Mouse (Mus musculus): ENCODE results near the gene Thap11. TPM values are rescaled to one million over a fixed set of nuclear protein-coding genes. Genes with fewer than 3 reads are reported as not detected.

Thap11 gene
- polyA plus RNA-seq, 1 experiment from 2014 or later: 76.7 TPM

DNA sequence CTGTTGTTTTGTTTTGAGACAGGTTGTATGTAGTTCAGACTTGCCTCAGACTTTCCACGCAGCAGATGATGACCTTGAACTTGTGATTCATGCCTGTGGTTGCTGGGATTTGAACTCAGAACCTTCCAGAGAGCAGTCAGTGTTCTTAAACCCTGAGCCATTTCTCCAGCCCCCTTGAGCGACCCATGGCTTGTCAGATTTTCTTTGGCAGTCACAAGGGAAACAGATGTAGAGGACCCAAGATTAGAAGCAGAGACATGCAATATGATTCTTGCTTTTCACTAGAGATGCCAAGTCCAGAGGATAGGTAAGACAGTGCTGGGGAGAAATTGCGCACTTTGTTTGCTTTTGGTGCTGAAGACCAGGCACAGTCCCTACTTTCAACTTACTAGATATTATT, 1.8 kb upstream of the Thap11 start, which contains the start of gene Cenpt:
Cenpt (minus strand) TSS at position 101 of the 400 bp plus-strand sequence.
- Histone ChIP-seq H3K36me3 (peaks cover 22% of the 10 kb centered on the region), H3K9me3 (no peaks in the 10 kb centered on the region), H3K27me3 (no peaks in the 10 kb centered on the region), H3K4me1 (peaks cover 35% of the 10 kb centered on the region), H3K27ac (replicated peaks) (no peak within 1 kb of the TSS), H3K9ac (replicated peaks) (no peak within 1 kb of the TSS), H3K4me3 (no peak within 1 kb of the TSS), H3K4me2 (replicated peaks) (no peak within 1 kb of the TSS)
- no peak for ATAC-seq (ENCODE audit: low FRiP score, low read depth)
- 93% methylated on average over 3 of the region's 3 CpGs for WGBS

DNA sequence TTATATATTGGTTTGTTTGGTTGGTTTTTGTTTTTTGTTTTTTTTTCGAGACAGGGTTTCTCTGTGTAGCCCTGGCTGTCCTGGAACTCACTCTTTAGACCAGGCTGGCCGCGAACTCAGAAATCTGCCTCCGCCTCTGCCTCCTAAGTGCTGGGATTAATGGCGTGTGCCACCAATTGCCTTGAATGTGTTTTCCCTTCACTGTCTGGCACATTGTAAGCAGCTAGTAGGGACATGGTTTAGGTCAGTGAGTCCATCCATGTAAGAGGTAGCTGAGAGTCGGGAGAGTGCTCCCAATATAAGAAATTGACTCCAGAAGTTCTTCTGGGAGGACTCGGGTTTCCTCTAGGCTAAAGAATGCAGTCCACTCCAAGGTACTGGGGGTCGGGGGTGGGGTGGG, 629 bp upstream of the Thap11 start:
- peak; percentile 20; the same call in 1 of the 2 replicates for ATAC-seq (ENCODE audit: low FRiP score, low read depth)
- peaks cover 44% of the 10 kb centered on the region for H3K4me1 ChIP-seq
- no peaks in the 10 kb centered on the region for H3K27me3 ChIP-seq
- peak overlapping the region; percentile 79 for H3K4me3 ChIP-seq
- H3K36me3 ChIP-seq: peaks cover 18% of the 10 kb centered on the region
- peak overlapping the region; percentile 86; the same call in 1 of the 2 replicates for H3K9ac ChIP-seq (replicated peaks)
- H3K9me3 ChIP-seq: no peaks in the 10 kb centered on the region
- H3K4me2 ChIP-seq (replicated peaks): peak overlapping the region; percentile 97
- 22% methylated on average over 8 of the region's 8 CpGs for WGBS
- peak overlapping the region; percentile 83; the same call in 1 of the 2 replicates for H3K27ac ChIP-seq (replicated peaks)

DNA sequence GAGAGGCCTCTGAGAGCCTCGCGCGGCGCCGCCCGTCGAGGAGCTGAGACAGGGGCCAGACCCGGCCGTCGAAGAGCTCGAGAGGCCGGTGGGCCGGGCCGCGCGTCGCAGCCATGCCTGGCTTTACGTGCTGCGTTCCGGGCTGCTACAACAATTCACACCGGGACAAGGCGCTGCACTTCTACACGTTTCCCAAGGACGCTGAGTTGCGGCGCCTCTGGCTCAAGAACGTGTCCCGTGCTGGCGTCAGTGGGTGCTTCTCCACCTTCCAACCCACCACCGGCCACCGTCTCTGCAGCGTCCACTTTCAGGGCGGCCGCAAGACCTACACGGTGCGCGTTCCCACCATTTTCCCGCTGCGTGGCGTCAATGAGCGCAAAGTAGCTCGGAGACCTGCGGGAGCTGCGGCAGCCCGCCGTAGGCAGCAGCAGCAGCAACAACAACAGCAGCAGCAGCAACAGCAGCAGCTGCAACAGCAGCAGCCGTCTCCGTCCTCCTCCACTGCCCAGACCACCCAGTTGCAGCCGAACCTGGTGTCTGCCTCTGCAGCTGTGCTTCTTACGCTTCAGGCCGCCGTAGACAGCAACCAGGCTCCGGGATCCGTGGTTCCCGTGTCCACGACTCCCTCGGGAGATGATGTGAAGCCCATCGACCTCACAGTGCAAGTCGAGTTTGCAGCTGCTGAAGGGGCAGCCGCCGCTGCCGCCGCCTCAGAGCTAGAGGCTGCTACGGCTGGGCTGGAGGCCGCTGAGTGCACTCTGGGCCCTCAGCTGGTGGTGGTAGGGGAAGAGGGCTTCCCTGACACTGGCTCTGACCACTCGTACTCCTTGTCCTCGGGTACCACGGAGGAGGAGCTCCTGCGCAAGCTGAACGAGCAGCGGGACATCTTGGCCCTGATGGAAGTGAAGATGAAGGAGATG, 576 bp downstream of the Thap11 start:
- Histone ChIP-seq H3K4me2 (replicated peaks) (peak overlapping the region; percentile 97), H3K4me3 (peak overlapping the region; percentile 79), H3K36me3 (peaks cover 13% of the 10 kb centered on the region; the same call in 1 of the 2 replicates), H3K27ac (replicated peaks) (peak overlapping the region; percentile 83), H3K9ac (replicated peaks) (peak overlapping the region; percentile 86), H3K27me3 (no peaks in the 10 kb centered on the region), H3K4me1 (peaks cover 50% of the 10 kb centered on the region), H3K9me3 (no peaks in the 10 kb centered on the region)
- ATAC-seq (ENCODE audit: low FRiP score, low read depth): peak; percentile 20
- WGBS: under 1% methylated on average over 71 of the region's 71 CpGs

GRCm38 (mm10) chr8:105856168-105856835, 1.4 kb downstream of the Thap11 start:
- H3K27ac ChIP-seq (replicated peaks): peak overlapping the region; percentile 83

DNA sequence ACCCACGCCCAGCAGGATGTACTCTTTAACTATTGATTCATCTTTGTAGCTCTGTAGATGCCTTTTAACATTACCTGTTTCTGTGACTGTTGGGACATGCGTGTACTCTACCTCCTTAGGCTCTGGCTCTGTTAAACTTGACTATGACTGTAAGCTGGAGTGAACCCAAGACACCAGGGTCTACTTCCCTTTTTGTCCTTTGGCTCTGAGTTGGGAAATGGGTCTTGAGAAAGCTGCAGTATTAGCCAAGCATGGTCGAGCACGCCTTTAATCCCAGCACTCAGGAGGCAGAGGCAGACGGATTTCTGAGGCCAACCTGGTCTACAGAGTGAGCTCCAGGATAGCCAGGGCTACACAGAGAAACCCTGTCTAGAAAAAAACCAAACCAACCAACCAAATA, 3.6 kb downstream of the Thap11 start:
- no peaks in the 10 kb centered on the region for H3K27me3 ChIP-seq
- H3K4me3 ChIP-seq: no peak overlapping the region
- H3K36me3 ChIP-seq: peaks cover 13% of the 10 kb centered on the region
- 82% methylated on average over 5 of the region's 5 CpGs for WGBS
- H3K4me1 ChIP-seq: peaks cover 65% of the 10 kb centered on the region
- H3K4me2 ChIP-seq (replicated peaks): no peak overlapping the region
- no peak overlapping the region for H3K27ac ChIP-seq (replicated peaks)
- H3K9ac ChIP-seq (replicated peaks): no peak overlapping the region
- no peak for ATAC-seq (ENCODE audit: low FRiP score, low read depth)
- no peaks in the 10 kb centered on the region for H3K9me3 ChIP-seq

More at GRCm38 (mm10) chr8:105856168-105856835, 1.4 kb downstream of the Thap11 start:
- Histone ChIP-seq H3K27me3 (no peaks in the 10 kb centered on the region), H3K9ac (replicated peaks) (peak overlapping the region; percentile 86), H3K9me3 (no peaks in the 10 kb centered on the region), H3K36me3 (peaks cover 13% of the 10 kb centered on the region; the same call in 1 of the 2 replicates), H3K4me1 (peaks cover 48% of the 10 kb centered on the region), H3K4me2 (replicated peaks) (peak overlapping the region; percentile 97), H3K4me3 (peak overlapping the region; percentile 79)
- no peak for ATAC-seq (ENCODE audit: low FRiP score, low read depth)
- 24% methylated on average over 15 of the region's 15 CpGs for WGBS

DNA sequence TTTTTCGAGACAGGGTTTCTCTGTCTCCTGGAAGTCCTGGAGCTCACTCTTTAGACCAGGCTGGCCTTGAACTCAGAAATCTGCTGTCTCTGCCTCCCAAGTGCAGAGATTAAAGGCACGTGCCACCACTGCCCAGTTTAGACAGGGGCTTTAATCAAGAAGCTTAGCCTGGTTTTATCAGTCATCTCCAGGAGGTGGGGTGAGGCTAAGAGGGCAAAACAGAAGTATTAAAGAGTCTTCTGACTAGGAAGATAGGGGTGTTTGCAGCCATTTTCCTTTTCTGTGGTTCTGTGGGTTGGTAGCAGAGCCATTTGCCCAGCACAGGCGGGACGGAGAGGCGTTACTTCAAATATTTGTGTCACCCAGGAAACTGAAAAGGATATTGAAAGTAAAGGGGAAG, 4.4 kb downstream of the Thap11 start:
- ATAC-seq (ENCODE audit: low FRiP score, low read depth): no peak
- H3K4me2 ChIP-seq (replicated peaks): peak overlapping the region; percentile 85; the same call in 1 of the 2 replicates
- H3K4me3 ChIP-seq: no peak overlapping the region
- WGBS: 81% methylated on average over 5 of the region's 5 CpGs
- peaks cover 13% of the 10 kb centered on the region for H3K36me3 ChIP-seq
- peaks cover 69% of the 10 kb centered on the region for H3K4me1 ChIP-seq
- H3K27ac ChIP-seq (replicated peaks): peak overlapping the region; percentile 88
- no peaks in the 10 kb centered on the region for H3K27me3 ChIP-seq
- no peak overlapping the region for H3K9ac ChIP-seq (replicated peaks)
- no peaks in the 10 kb centered on the region for H3K9me3 ChIP-seq

DNA sequence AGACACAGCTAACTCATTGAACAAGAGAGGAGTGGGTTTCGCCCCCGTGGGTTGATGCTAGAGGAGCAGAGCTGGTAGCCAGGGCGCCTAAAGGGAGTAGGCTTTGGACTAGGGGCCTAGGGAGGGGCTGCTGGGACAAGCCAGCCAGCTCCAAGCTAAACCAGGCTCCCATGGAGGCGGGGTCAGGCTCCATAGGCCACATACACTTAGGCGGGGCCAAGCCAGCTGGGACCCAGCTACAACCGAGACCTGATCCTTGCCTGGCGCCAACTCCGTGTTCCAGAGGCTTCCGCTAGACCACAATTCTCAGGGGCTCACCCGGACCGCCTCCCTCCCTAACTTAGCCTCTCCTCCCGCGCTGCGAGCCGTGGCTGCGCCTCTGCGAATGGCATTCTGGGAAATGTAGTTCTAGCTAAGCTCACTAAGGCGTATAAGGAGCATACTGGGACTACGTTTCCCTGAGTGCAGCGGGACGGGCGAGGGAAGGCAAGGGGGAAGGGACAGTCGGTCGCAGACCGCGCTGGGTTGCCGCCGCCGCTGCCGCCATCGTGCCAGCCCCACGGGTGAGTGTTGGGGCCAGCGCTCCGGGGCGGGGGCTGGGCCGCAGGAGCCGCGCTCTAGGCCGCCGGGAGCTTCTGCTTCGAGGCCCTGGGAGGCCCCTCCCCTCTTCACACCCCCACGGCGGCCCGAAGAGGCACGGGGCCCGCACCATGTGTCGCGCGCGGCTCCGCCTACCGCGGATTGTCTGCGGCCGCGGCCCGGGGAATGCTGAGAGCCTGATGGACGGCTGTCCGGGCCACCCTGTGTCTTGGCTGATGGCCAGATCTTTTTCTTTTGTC, 5.4 kb downstream of the Thap11 start, which contains the start of gene Nutf2:
Nutf2 (plus strand) TSS at position 438 of the 839 bp plus-strand sequence.
- Histone ChIP-seq H3K9ac (replicated peaks) (peak within 1 kb of the TSS; percentile 90), H3K9me3 (no peaks in the 10 kb centered on the region), H3K4me3 (peak within 1 kb of the TSS; percentile 82), H3K4me2 (replicated peaks) (peak within 1 kb of the TSS; percentile 85), H3K4me1 (peaks cover 69% of the 10 kb centered on the region), H3K27me3 (no peaks in the 10 kb centered on the region), H3K27ac (replicated peaks) (peak within 1 kb of the TSS; percentile 88), H3K36me3 (peaks cover 13% of the 10 kb centered on the region)
- under 1% methylated on average over 54 of the region's 59 CpGs for WGBS
- ATAC-seq (ENCODE audit: low FRiP score, low read depth): peak; percentile 97

DNA sequence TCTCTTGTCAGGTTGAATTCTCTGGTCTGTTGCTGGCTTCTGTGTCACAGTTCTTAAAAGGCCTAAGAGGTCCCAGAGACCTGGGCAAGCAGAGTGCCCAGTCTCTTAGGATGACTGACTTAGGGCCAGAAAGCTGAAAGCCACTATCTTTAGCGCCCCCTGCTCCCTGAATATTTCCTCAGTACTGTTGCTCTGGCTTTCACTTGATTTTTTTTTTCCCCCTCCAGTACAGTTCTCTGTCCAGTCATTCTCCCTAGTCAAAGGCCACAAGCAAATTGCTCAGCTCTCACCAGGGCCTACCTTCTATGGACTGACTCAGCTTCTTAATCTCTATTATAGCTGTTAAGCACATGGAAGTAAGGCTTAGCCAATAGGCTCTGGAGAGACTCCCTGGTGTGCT, 7.0 kb downstream of the Thap11 start:
- Histone ChIP-seq H3K4me3 (peak overlapping the region; percentile 82), H3K4me2 (replicated peaks) (peak overlapping the region; percentile 85), H3K27ac (replicated peaks) (no peak overlapping the region), H3K9me3 (no peaks in the 10 kb centered on the region), H3K9ac (replicated peaks) (peak overlapping the region; percentile 90), H3K36me3 (peaks cover 26% of the 10 kb centered on the region), H3K27me3 (no peaks in the 10 kb centered on the region), H3K4me1 (peaks cover 54% of the 10 kb centered on the region)
- no peak for ATAC-seq (ENCODE audit: low FRiP score, low read depth)
- 4% methylated on average over 1 of the region's 1 CpGs for WGBS

GRCm38 (mm10) chr8:105866364-105867029, 11.6 kb downstream of the Thap11 start:
- H3K27ac ChIP-seq (replicated peaks): no peak overlapping the region
- no peak for ATAC-seq (ENCODE audit: low FRiP score, low read depth)
- H3K27me3 ChIP-seq: no peaks in the 10 kb centered on the region
- peaks cover 54% of the 10 kb centered on the region for H3K36me3 ChIP-seq
- H3K9me3 ChIP-seq: no peaks in the 10 kb centered on the region
- no peak overlapping the region for H3K4me2 ChIP-seq (replicated peaks)
- 88% methylated on average over 6 of the region's 6 CpGs for WGBS
- H3K9ac ChIP-seq (replicated peaks): no peak overlapping the region
- H3K4me1 ChIP-seq: peaks cover 19% of the 10 kb centered on the region
- no peak overlapping the region for H3K4me3 ChIP-seq

- no peaks in the 10 kb centered on the region for H3K4me1 ChIP-seq
Observed at GRCm38 (mm10) chr8:105874301-105874700, 19.4 kb downstream of the Thap11 start.

More at GRCm38 (mm10) chr8:105874301-105874700, 19.4 kb downstream of the Thap11 start:
- H3K9ac ChIP-seq (replicated peaks): no peak overlapping the region
- no peak for ATAC-seq (ENCODE audit: low FRiP score, low read depth)
- WGBS: 88% methylated on average over 6 of the region's 6 CpGs
- H3K9me3 ChIP-seq: no peaks in the 10 kb centered on the region
- no peak overlapping the region for H3K4me3 ChIP-seq
- peaks cover 77% of the 10 kb centered on the region for H3K36me3 ChIP-seq
- H3K27ac ChIP-seq (replicated peaks): no peak overlapping the region
- no peaks in the 10 kb centered on the region for H3K27me3 ChIP-seq
- no peak overlapping the region for H3K4me2 ChIP-seq (replicated peaks)
